Mouse (Mus musculus) ovary, postnatal 36 days (tissue): ENCODE data around the gene Dhx15.
A peak's percentile ranks its signal among the peaks of the same experiment; 100 is the strongest.

Experiments
- DNase-seq: peaks from one replicate; pipeline ENCODE4 v3.0.0; 2022; ENCODE audit warnings: low spot score, mixed read lengths

The Dhx15 gene

DNA sequence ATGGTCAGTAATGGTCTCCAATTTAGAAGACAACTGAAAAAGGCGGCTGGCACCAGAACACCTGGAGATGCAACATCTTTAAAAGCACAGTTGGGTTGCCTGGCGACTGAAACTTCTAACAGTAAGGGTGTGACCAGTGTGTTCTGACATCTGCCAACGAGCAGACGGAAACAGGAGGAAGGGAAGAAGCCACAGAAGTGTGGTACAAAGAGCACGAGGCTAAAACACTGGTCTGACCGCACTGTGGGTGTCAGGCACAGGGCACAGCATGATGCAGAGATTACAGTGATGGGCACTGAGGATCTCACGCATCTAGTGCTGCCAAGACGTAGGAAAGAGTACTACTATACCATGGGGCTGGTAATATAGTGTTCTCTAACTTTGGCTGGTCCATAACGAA, 48.4 kb downstream of the Dhx15 start:
- DNase-seq = no peak

- no peak for DNase-seq
These were observed 51.5 kb downstream of the Dhx15 start for GRCm38 (mm10) chr5:52138819-52139218.

GRCm38 (mm10) chr5:52138134-52138533, 52.2 kb downstream of the Dhx15 start:
- no peak for DNase-seq

GRCm38 (mm10) chr5:52135460-52136141, 54.7 kb downstream of the Dhx15 start:
- DNase-seq = no peak

- no peak for DNase-seq
These were observed 57.5 kb downstream of the Dhx15 start for GRCm38 (mm10) chr5:52132840-52133239.

DNA sequence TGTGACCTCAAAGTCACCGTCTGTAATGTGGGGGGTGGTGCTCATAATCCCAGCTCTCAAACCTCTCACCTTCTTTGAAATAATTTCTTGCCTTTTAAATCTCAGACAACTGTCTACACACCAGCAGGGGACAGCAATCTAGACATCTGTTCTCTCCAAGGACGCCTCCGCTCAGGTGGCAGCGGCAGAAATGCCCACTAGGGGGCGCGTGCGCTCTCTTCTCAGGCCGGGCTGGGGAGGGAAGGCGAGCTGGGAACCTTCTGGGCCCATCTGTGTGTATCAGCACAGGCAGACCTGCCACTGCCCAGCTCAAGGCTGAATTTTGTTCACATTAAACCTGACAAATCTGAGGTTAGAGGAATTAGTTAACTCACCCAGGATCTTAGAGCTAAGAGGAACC, 58.2 kb downstream of the Dhx15 start:
- peak; percentile 50 for DNase-seq

DNA sequence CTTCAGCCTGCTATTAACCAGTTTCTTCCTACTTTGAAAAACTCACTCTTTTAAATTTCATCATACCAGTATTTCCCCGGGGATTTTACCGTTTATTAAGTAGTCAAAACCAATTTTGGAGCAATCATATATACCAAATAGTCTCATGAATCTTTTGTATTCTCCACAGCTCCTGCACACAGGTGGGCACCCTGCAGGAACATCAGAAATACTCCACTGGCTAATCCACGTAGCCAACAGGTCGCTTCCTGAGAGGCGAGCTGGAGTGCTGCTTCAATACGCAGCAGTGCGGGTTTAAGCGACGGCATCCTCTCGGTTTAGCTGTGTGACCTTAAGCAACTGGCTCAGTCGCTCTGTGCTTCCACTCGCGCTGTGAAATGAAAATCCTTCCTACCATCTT, 58.9 kb downstream of the Dhx15 start:
- no peak for DNase-seq

DNA sequence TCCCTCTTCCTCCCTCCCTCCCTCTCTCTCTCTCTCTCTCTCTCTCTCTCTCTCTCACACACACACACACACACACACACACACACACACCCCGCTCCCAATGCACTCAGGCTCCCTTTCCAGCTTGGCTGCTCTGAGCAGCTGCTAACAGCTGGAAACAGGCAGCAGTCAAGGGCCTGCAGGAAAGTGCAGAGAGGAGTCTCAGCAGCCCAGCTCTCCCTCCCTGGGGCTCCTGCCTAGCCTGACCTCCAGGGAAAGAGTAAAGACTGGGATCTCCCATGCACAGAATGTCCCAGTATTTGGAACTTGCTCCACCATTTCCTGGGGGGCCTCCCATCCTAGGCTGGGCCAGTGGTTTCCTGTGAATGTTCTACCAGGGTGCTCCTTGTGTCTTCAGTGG, 59.8 kb downstream of the Dhx15 start:
- DNase-seq = no peak

DNA sequence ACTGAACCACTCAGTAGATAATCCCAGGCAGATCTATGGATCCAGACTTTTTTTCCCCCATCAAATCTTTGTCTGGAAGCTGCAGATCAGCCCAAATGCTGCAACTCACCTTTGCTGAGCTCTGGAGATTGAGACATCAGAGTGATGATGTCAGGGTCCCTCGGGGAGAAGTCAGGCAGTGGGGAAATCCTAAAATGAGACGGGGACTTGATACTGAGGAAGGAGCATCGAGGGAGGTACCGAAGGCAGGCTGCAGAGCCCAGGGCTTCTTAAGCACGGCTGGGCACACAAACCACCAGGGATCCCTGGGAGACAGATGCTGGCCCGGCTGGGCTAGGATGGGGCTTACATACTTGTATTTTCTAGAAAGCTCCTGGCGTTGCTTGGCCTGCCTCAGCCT, 64.1 kb downstream of the Dhx15 start:
- DNase-seq = no peak

GRCm38 (mm10) chr5:52125854-52126253, 64.5 kb downstream of the Dhx15 start:
- DNase-seq = no peak

DNA sequence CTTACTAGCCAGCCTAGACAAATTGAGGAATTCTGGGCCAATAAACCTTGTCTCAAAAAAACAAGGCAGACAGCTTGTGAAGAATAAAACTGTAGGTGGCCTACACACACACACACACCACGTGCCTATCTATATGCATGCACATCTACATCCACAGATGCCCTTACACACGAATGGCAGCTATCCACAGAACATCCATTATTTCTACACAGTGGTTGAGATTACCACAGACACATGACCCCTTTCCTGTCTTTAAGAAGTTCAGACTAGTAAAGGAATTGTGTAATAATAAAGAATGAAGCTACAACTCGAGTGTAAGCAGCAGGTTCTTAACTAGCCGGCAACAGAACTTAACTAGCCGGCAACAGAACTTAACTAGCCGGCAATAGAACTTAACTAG, 68.2 kb downstream of the Dhx15 start:
- no peak for DNase-seq

DNA sequence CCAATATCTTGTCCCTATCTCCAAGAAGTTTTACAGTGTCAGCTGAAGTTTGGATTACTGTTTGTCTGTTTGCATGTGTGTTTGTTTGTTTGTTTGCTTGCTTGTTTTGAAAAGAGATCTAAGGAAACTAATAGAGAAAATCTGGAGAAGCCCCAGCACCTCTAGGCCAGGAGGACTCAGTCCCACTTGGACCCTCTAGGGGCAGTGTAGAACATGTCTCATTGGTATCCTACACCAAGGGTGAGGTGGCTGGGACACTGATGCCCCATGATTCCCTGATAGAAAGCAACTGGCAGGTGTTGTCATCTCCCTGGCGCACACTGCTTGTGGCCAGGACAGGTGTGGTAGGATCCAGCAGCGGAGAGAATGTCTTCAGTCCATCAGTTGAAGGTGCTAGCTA, 70.5 kb downstream of the Dhx15 start:
- DNase-seq = no peak

- DNase-seq = no peak
These were observed 71.1 kb downstream of the Dhx15 start for GRCm38 (mm10) chr5:52119192-52119591.

DNA sequence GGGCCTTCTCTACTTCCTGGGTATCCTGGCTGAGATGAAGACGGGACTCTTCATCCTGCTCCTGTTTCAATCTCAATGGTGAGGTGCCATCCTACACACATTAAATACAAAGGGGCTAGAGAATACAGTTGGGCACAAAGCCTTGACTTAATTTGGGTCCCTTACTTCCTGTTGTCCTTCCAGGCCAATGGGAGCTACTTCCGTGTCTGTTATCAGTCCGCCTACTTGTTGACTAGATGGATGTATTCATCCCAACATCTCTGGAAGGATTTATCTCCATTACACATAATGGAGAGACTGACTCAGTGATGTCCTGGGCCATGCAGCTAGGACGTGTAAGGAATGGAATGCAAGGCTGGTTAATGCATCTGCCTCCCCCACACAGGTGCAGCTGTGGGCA, 72.5 kb downstream of the Dhx15 start:
- no peak for DNase-seq

DNA sequence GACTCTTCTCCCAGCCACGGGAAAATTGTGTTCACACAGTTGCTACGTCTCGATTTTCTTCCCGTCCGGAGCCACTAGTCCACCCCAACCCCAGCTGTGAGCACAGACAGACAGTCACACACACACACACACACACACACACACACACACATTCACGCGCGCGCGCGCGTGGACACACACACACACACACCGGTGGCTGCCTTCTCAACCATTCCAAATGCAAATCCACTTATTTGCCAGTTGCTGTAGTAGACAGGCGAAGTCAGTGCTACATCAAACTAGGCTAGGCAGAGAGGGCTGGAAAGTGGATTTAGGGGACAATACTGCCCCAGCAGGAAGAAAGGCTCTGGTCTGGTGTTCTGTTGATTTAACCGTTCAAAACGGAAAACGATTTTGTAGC, 73.9 kb downstream of the Dhx15 start:
- no peak for DNase-seq

GRCm38 (mm10) chr5:52115821-52116317, 74.4 kb downstream of the Dhx15 start:
- peak; percentile 65 for DNase-seq

DNA sequence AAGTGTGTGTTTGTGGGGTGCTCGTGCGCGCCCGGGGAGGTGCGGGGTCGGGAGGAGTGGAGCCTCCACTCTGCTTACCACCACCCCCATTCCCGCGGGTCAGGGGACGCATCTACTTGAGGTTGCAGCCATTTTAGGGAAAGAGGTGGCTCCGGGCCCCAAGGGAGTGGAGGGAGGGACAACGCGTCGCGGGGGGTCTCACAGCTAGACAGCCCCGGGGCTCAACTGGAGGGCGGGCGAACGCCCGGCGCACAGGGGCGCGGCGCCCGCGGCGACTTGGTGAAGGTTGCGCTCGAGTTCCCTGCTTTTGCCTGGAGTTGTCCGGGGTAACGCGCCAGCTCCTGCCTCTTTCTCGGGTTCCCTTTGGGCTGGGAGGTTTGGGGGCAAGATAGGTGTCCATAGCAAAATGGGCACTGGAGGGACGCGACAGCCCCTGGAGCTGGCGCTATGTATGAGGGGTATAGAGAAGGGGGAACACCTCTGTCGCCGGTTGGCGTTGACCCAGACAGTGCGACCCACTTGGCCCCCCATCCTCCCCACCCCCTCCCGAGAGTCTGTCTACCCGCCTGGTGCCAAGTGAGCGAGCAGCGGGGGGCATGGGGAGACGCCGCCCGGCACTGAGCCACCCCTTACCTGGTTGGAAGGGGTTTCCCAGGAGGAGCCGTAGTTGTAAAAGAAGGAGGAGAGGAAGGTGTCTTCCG, 75.4 kb downstream of the Dhx15 start:
- peak; percentile 16 for DNase-seq

GRCm38 (mm10) chr5:52113851-52114731, 76.2 kb downstream of the Dhx15 start:
- peak; percentile 32 for DNase-seq

- DNase-seq = peak; percentile 12
These were observed 77.1 kb downstream of the Dhx15 start for GRCm38 (mm10) chr5:52112953-52113841.

- DNase-seq = no peak
These were observed 78.0 kb downstream of the Dhx15 start for GRCm38 (mm10) chr5:52112191-52112760.
